Mouse (Mus musculus) liver, embryonic 11.5 days (tissue): Measurements from ENCODE around the gene Wdr54. TPM values are rescaled to one million over a fixed set of nuclear protein-coding genes. Genes with fewer than 3 reads are reported as not detected.

Experiments used
- ATAC-seq: fragments of 200-750 bp; cut with Nextera tagmentation; replicated peaks from 2 replicates; pipeline ENCODE4 v1.8.0; 2017; ENCODE audit warnings: moderate number of reproducible peaks, mild to moderate bottlenecking, moderate TSS enrichment, moderate library complexity; ENCODE audit not compliant: low FRiP score
- DNase-seq: peaks from one replicate; pipeline ENCODE4 v3.0.0-alpha.2; 2017; ENCODE audit warnings: low spot score
- H3K27ac ChIP-seq: fragments of 300-500 bp; sonication (generic); 2 replicates; pipeline ENCODE4 v1.5.1; 2014; ENCODE audit warnings: mild to moderate bottlenecking, low read depth, low read length, control low read depth
- H3K27me3 ChIP-seq: fragments of 300-500 bp; sonication (generic); replicated peaks from 2 replicates; pipeline ENCODE4 v1.6.1; 2014; ENCODE audit warnings: low read length, mixed read lengths; ENCODE audit not compliant: control insufficient read depth, insufficient read depth
- H3K36me3 ChIP-seq: fragments of 300-500 bp; sonication (generic); 2 replicates; pipeline ENCODE4 v1.6.1; 2014; ENCODE audit warnings: mild to moderate bottlenecking, low read length, moderate library complexity, mixed read lengths; ENCODE audit not compliant: control insufficient read depth, insufficient read depth
- H3K4me1 ChIP-seq: fragments of 300-500 bp; sonication (generic); replicated peaks from 2 replicates; pipeline ENCODE4 v1.6.1; 2014; ENCODE audit warnings: low read length, mixed read lengths; ENCODE audit not compliant: control insufficient read depth, insufficient read depth
- H3K4me2 ChIP-seq: fragments of 300-500 bp; sonication (generic); 2 replicates; pipeline ENCODE4 v1.6.1; 2014; ENCODE audit warnings: mild to moderate bottlenecking, control low read depth, moderate library complexity
- H3K4me3 ChIP-seq: fragments of 300-500 bp; sonication (generic); 2 replicates; pipeline ENCODE4 v1.5.1; 2014; ENCODE audit warnings: low read depth, low read length, control low read depth
- H3K9ac ChIP-seq: fragments of 300-500 bp; sonication (generic); 2 replicates; pipeline ENCODE4 v1.6.1; 2014; ENCODE audit warnings: low read depth, low read length, control low read depth
- H3K9me3 ChIP-seq: fragments of 300-500 bp; sonication (generic); 2 replicates; pipeline ENCODE4 v1.6.1; 2016; ENCODE audit warnings: low read length, inconsistent platforms, mixed read lengths; ENCODE audit not compliant: control insufficient read depth
- WGBS: fragments of 180-500 bp; shearing (Covaris S2); extraction: QIAGEN DNeasy Blood & Tissue Kit; methylation state at CpG from one replicate; pipeline ENCODE4 v1.1.7; 2014; 5-methylcytosine and 5-hydroxymethylcytosine counted together
- polyA plus RNA-seq: library from polyadenylated mRNA; unstranded; fragments of >200 nt; fragmentation: Nextera tagmentation; extraction: Ambion mirVana; gene quantifications from 2 replicates; pipeline ENCODE4 v1.2.1, GENCODE M21; 2014

Wdr54 gene
- polyA plus RNA-seq, 1 experiment from 2014 or later = 2.3 TPM

- Histone ChIP-seq H3K9ac (peak overlapping the region; percentile 26; the same call in 1 of the 2 replicates), H3K4me2 (peak overlapping the region; percentile 100)
Measured at GRCm38 (mm10) chr6:83118825-83119733, 37.1 kb downstream of the Wdr54 start.

GRCm38 (mm10) chr6:83118369-83118768 lies 37.8 kb downstream of the Wdr54 start:
- ATAC-seq (no peak), DNase-seq (no peak)
- no peaks in the 10 kb centered on the region for H3K27me3 ChIP-seq
- no peak overlapping the region for H3K4me2 ChIP-seq
- H3K4me3 ChIP-seq = no peak overlapping the region
- H3K36me3 ChIP-seq = peaks cover 21% of the 10 kb centered on the region; the same call in 1 of the 2 replicates
- peaks cover 46% of the 10 kb centered on the region for H3K4me1 ChIP-seq
- H3K27ac ChIP-seq = no peak overlapping the region
- H3K9me3 ChIP-seq = no peaks in the 10 kb centered on the region
- H3K9ac ChIP-seq = no peak overlapping the region
- WGBS = 84% methylated on average over 11 of the region's 11 CpGs

More at GRCm38 (mm10) chr6:83118825-83119733, 37.1 kb downstream of the Wdr54 start:
- Histone ChIP-seq H3K4me3 (peak overlapping the region; percentile 85), H3K27ac (peak overlapping the region; percentile 34), H3K27me3 (no peaks in the 10 kb centered on the region), H3K36me3 (peaks cover 21% of the 10 kb centered on the region; the same call in 1 of the 2 replicates), H3K4me1 (peaks cover 45% of the 10 kb centered on the region), H3K9me3 (no peaks in the 10 kb centered on the region)
- WGBS = 67% methylated on average over 14 of the region's 14 CpGs
- ATAC-seq = no peak
- no peak for DNase-seq

GRCm38 (mm10) chr6:83117616-83118015 lies 38.6 kb downstream of the Wdr54 start:
- peaks cover 40% of the 10 kb centered on the region for H3K4me1 ChIP-seq
- H3K4me2 ChIP-seq = no peak overlapping the region
- 94% methylated on average over 13 of the region's 13 CpGs for WGBS
- H3K27ac ChIP-seq = no peak overlapping the region
- H3K9ac ChIP-seq = no peak overlapping the region
- ATAC-seq (no peak), DNase-seq (no peak)
- no peaks in the 10 kb centered on the region for H3K27me3 ChIP-seq
- H3K4me3 ChIP-seq = no peak overlapping the region
- H3K36me3 ChIP-seq = peaks cover 19% of the 10 kb centered on the region; the same call in 1 of the 2 replicates
- H3K9me3 ChIP-seq = no peaks in the 10 kb centered on the region

- Histone ChIP-seq H3K9ac (peak overlapping the region; percentile 96; the same call in 1 of the 2 replicates), H3K27ac (no peak overlapping the region), H3K9me3 (no peaks in the 10 kb centered on the region), H3K4me1 (peaks cover 38% of the 10 kb centered on the region), H3K27me3 (no peaks in the 10 kb centered on the region), H3K36me3 (peaks cover 19% of the 10 kb centered on the region; the same call in 1 of the 2 replicates), H3K4me3 (peak overlapping the region; percentile 85; the same call in 1 of the 2 replicates), H3K4me2 (peak overlapping the region; percentile 97)
- DNase-seq (no peak), ATAC-seq (no peak)
- 90% methylated on average over 4 of the region's 4 CpGs for WGBS
Measured at GRCm38 (mm10) chr6:83117165-83117438, 39.1 kb downstream of the Wdr54 start.

GRCm38 (mm10) chr6:83116373-83117164 lies 39.6 kb downstream of the Wdr54 start:
- ATAC-seq (no peak), DNase-seq (no peak)
- no peaks in the 10 kb centered on the region for H3K27me3 ChIP-seq
- H3K27ac ChIP-seq = peak overlapping the region; percentile 90; the same call in 1 of the 2 replicates
- 67% methylated on average over 11 of the region's 11 CpGs for WGBS
- peak overlapping the region; percentile 97 for H3K4me2 ChIP-seq
- peaks cover 19% of the 10 kb centered on the region; the same call in 1 of the 2 replicates for H3K36me3 ChIP-seq
- peak overlapping the region; percentile 96 for H3K9ac ChIP-seq
- H3K9me3 ChIP-seq = no peaks in the 10 kb centered on the region
- peak overlapping the region; percentile 85 for H3K4me3 ChIP-seq
- peaks cover 40% of the 10 kb centered on the region for H3K4me1 ChIP-seq

- Histone ChIP-seq H3K27ac (peak overlapping the region; percentile 90), H3K4me2 (peak overlapping the region; percentile 97), H3K9me3 (no peaks in the 10 kb centered on the region), H3K4me3 (peak overlapping the region; percentile 85), H3K4me1 (peaks cover 43% of the 10 kb centered on the region), H3K36me3 (peaks cover 19% of the 10 kb centered on the region; the same call in 1 of the 2 replicates), H3K9ac (peak overlapping the region; percentile 96), H3K27me3 (no peaks in the 10 kb centered on the region)
- WGBS = 2% methylated on average over 22 of the region's 48 CpGs
- DNase-seq (no peak), ATAC-seq (no peak; the same call in 1 of the 2 replicates)
Measured at GRCm38 (mm10) chr6:83115682-83116372, 40.4 kb downstream of the Wdr54 start.

- peak; percentile 86 for ATAC-seq
Measured at GRCm38 (mm10) chr6:83115011-83115671, 41.1 kb downstream of the Wdr54 start, which contains the start of gene Mogs. TSS of gene Mogs (plus strand) at chr6:83115496.

More at GRCm38 (mm10) chr6:83115011-83115671, 41.1 kb downstream of the Wdr54 start, which contains the start of gene Mogs:
- peak within 1 kb of the TSS; percentile 96 for H3K9ac ChIP-seq
- no peaks in the 10 kb centered on the region for H3K9me3 ChIP-seq
- under 1% methylated on average over 53 of the region's 58 CpGs for WGBS
- H3K27me3 ChIP-seq = no peaks in the 10 kb centered on the region
- peak within 1 kb of the TSS; percentile 90 for H3K27ac ChIP-seq
- peak within 1 kb of the TSS; percentile 97 for H3K4me2 ChIP-seq
- H3K4me3 ChIP-seq = peak within 1 kb of the TSS; percentile 85
- DNase-seq = peak; percentile 96
- peaks cover 45% of the 10 kb centered on the region for H3K4me1 ChIP-seq
- H3K36me3 ChIP-seq = peaks cover 19% of the 10 kb centered on the region; the same call in 1 of the 2 replicates
